9 mouse cellular contexts compared by ENCODE assay signal in the genomic region with DNA sequence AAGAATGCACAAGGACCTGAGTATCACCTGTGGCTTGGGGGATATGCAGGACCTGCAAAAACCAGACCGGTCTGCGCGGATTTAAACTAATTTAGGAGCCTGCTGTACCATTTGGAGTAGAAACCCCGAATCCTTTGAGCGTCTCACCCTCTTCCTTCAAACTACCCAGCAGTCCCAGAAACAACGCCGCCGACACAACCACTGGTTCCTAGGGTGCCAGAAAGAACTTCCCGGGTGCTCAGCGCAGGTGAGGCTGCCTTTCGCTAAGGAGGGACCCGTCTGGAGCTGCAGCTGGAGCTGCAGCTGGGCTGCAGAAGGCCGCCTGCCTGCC. TPM values are rescaled to one million over a fixed set of nuclear protein-coding genes. Genes with fewer than 3 reads are reported as not detected.
DNase-seq lines count a peak whose midpoint lies in the region; ATAC-seq and TF ChIP-seq lines count a peak whose summit lies in the region.
"Had no signal": no experiment of that assay in that cellular context is flagged by ENCODE, and none has a peak within 500 bp of the region (broad histone marks: within the 10 kb centered on the region; RNA-seq: fewer than 3 reads in every experiment).

No protein-coding gene starts in this region.

- TF ChIP-seq EP300 in ES-Bruce4 (IDR thresholded peaks at IDR 0.05; ENCODE audit: insufficient read depth, low read depth, low read length) = no peak

- peak overlapping the region; percentile 77 for H3K9ac ChIP-seq in heart, embryonic 12.5 days
- peak overlapping the region; percentile 99 for H3K9ac ChIP-seq in ES-Bruce4 (ENCODE audit: low read depth, poor library complexity, severe bottlenecking)
- H3K9ac ChIP-seq in forebrain, embryonic 16.5 days (replicated peaks; ENCODE audit: low read depth, low read length) = peak overlapping the region; percentile 74

- H3K4me3 ChIP-seq in heart, embryonic 12.5 days = peak overlapping the region; percentile 69
- H3K4me3 ChIP-seq in ES-Bruce4 (ENCODE audit: low read depth, low read length) = peak overlapping the region; percentile 94
- H3K4me3 ChIP-seq in forebrain, embryonic 16.5 days (replicated peaks; ENCODE audit: low read length) = peak overlapping the region; percentile 86

- H3K4me1 ChIP-seq in heart, embryonic 12.5 days (replicated peaks) = peaks cover 8% of the 10 kb centered on the region
- no peaks in the 10 kb centered on the region for H3K4me1 ChIP-seq in ES-Bruce4 (ENCODE audit: control insufficient read depth, insufficient read depth, low read length)
- peaks cover 12% of the 10 kb centered on the region for H3K4me1 ChIP-seq in forebrain, embryonic 16.5 days (replicated peaks; ENCODE audit: control insufficient read depth, insufficient read depth, low read length)

- DNase-seq in heart, postnatal 36 days = no peak
- DNase-seq in right cerebral cortex, adult 18-20 months = no peak
- DNase-seq in layer of hippocampus, adult 18-20 months (ENCODE audit: low spot score in 2 of 2) = no peak
- DNase-seq in left cerebral cortex, adult 9 months (ENCODE audit: low spot score in 2 of 2) = no peak

- TF ChIP-seq POLR2A in ES-Bruce4 (IDR thresholded peaks at IDR 0.05; ENCODE audit: insufficient read depth, low read length) = no peak

- peak overlapping the region; percentile 49; the same call in 1 of the 2 replicates for H3K27ac ChIP-seq in heart, embryonic 12.5 days (ENCODE audit: poor library complexity, severe bottlenecking)
- no peak overlapping the region for H3K27ac ChIP-seq in ES-Bruce4 (ENCODE audit: insufficient read depth, low read length)
- peak overlapping the region; percentile 15; the same call in 1 of the 2 replicates for H3K27ac ChIP-seq in forebrain, embryonic 16.5 days (ENCODE audit: low read length)

- H3K9me3 ChIP-seq in heart, embryonic 12.5 days (replicated peaks) = no peaks in the 10 kb centered on the region
- no peaks in the 10 kb centered on the region for H3K9me3 ChIP-seq in ES-Bruce4 (replicated peaks; ENCODE audit: control insufficient read depth, insufficient read depth, low read length, poor library complexity, severe bottlenecking)
- no peaks in the 10 kb centered on the region for H3K9me3 ChIP-seq in forebrain, embryonic 16.5 days (ENCODE audit: control insufficient read depth, low read length)

- peak overlapping the region; percentile 79 for H3K4me2 ChIP-seq in heart, embryonic 12.5 days
- peak overlapping the region; percentile 88 for H3K4me2 ChIP-seq in forebrain, embryonic 16.5 days (ENCODE audit: low read length)

- no peak for TF ChIP-seq CTCF in ES-Bruce4 (IDR thresholded peaks at IDR 0.05; ENCODE audit: low read depth, low read length)

- no peak for ATAC-seq in heart, embryonic 12.5 days (ENCODE audit: insufficient number of reproducible peaks, low FRiP score)
- no peak for ATAC-seq in forebrain, embryonic 16.5 days
- peak; percentile 30 for ATAC-seq in megakaryocyte, adult 5-6 weeks (ENCODE audit: poor library complexity, severe bottlenecking)

- WGBS in heart, embryonic 12.5 days = under 1% methylated on average over 13 of the region's 13 CpGs
- 0% methylated on average over 13 of the region's 13 CpGs for WGBS in forebrain, embryonic 16.5 days

- H3K27me3 ChIP-seq in heart, embryonic 12.5 days (replicated peaks) = no peaks in the 10 kb centered on the region
- no peaks in the 10 kb centered on the region for H3K27me3 ChIP-seq in ES-Bruce4 (ENCODE audit: control insufficient read depth, insufficient read depth, low read length, poor library complexity, severe bottlenecking)
- no peaks in the 10 kb centered on the region for H3K27me3 ChIP-seq in forebrain, embryonic 16.5 days (replicated peaks; ENCODE audit: control insufficient read depth, insufficient read depth, low read length)
- H3K27me3 ChIP-seq: Patski had no signal

- intact Hi-C loops in heart, postnatal 36 days (cut with DNase I) = loop anchor here (5.0 kb wide), 2 partner anchors 205 to 335 kb away; a partner anchor contains a TSS

- H3K36me3 ChIP-seq in heart, embryonic 12.5 days = peaks cover 3% of the 10 kb centered on the region; the same call in 1 of the 2 replicates
- H3K36me3 ChIP-seq in ES-Bruce4 (ENCODE audit: control insufficient read depth, insufficient read depth, low read length, poor library complexity, severe bottlenecking) = peaks cover 10% of the 10 kb centered on the region; the same call in 1 of the 2 replicates
- no peaks in the 10 kb centered on the region for H3K36me3 ChIP-seq in forebrain, embryonic 16.5 days (ENCODE audit: control insufficient read depth, insufficient read depth)

RNA-seq across cellular contexts. Expression of a gene that starts 0.6 kb away (rescaled TPM):
- 13.2 and 13.3 TPM in 2 replicates for polyA plus RNA-seq in heart, embryonic 12.5 days (2016; fragmentation: Nextera tagmentation; extraction: Ambion mirVana)
- 10 to 100 TPM; 13.0 to 13.8 TPM for total RNA-seq in heart, postnatal 36 days (2021)
- 18.5 and 21.6 TPM in 2 replicates for polyA plus RNA-seq in ES-Bruce4 (2011; ENCODE audit: insufficient read depth, insufficient read length, low read depth, missing spikeins)
- 8.7 and 11.2 TPM in 2 replicates for polyA plus RNA-seq in forebrain, embryonic 16.5 days (2015; fragmentation: Nextera tagmentation; extraction: Ambion mirVana)
- total RNA-seq in megakaryocyte, adult 5-6 weeks (2015) = 2.3 and 2.9 TPM in 2 replicates
- 3.8 and 4.1 TPM in 2 replicates for total RNA-seq in megakaryocyte, adult 5-6 weeks (2017)
- 10 to 100 TPM; 10.9 to 11.5 TPM for total RNA-seq in layer of hippocampus, adult 18-20 months (2021)

RNA-seq across cellular contexts. Expression of a gene that starts 13.4 kb away (rescaled TPM):
- 49.7 and 54.6 TPM in 2 replicates for polyA plus RNA-seq in heart, embryonic 12.5 days (2016; fragmentation: Nextera tagmentation; extraction: Ambion mirVana)
- total RNA-seq in heart, postnatal 36 days (2021) = 10 to 100 TPM; 55.7 to 57.1 TPM
- 46.3 and 48.9 TPM in 2 replicates for polyA plus RNA-seq in ES-Bruce4 (2011; ENCODE audit: insufficient read depth, insufficient read length, low read depth, missing spikeins)
- 32.5 and 34.1 TPM in 2 replicates for polyA plus RNA-seq in forebrain, embryonic 16.5 days (2015; fragmentation: Nextera tagmentation; extraction: Ambion mirVana)
- total RNA-seq in megakaryocyte, adult 5-6 weeks (2015) = 12.9 and 15.7 TPM in 2 replicates
- 14.4 and 15.9 TPM in 2 replicates for total RNA-seq in megakaryocyte, adult 5-6 weeks (2017)
- 10 to 100 TPM; 26.6 to 26.7 TPM for total RNA-seq in layer of hippocampus, adult 18-20 months (2021)
